Mouse (Mus musculus): ENCODE data around the gene Tex45. TPM values are rescaled to one million over a fixed set of nuclear protein-coding genes. Genes with fewer than 3 reads are reported as not detected.

Gene Tex45
- polyA plus RNA-seq, 1 experiment, result 0.28 TPM

GRCm38 (mm10) chr8:3483546-3483945 is 12.9 kb downstream of the Tex45 start:
- no peak for DNase-seq (ENCODE audit: extremely low spot score in 1 of 2, low spot score in 1 of 2)

GRCm38 (mm10) chr8:3485192-3485591 is 14.5 kb downstream of the Tex45 start:
- no peak for DNase-seq (ENCODE audit: extremely low spot score in 1 of 2, low spot score in 1 of 2)

- peak in 1 of 2 experiments; percentile 59 for DNase-seq (ENCODE audit: extremely low spot score in 1 of 2, low spot score in 1 of 2)
These were observed 22.5 kb downstream of the Tex45 start, which contains the start of gene Zfp358 for GRCm38 (mm10) chr8:3492901-3493844. Gene Zfp358 (plus strand): TSS chr8:3493138.

GRCm38 (mm10) chr8:3493845-3494208 is 23.2 kb downstream of the Tex45 start:
- DNase-seq (ENCODE audit: extremely low spot score in 1 of 2, low spot score in 1 of 2), result no peak

- no peak for DNase-seq (ENCODE audit: extremely low spot score in 1 of 2, low spot score in 1 of 2)
These were observed 25.1 kb downstream of the Tex45 start for GRCm38 (mm10) chr8:3495578-3496427.

- no peak for DNase-seq (ENCODE audit: extremely low spot score in 1 of 2, low spot score in 1 of 2)
These were observed 25.7 kb downstream of the Tex45 start for GRCm38 (mm10) chr8:3496428-3496748.

GRCm38 (mm10) chr8:3498583-3498982 is 27.9 kb downstream of the Tex45 start:
- no peak for DNase-seq (ENCODE audit: extremely low spot score in 1 of 2, low spot score in 1 of 2)

- DNase-seq (ENCODE audit: extremely low spot score in 1 of 2, low spot score in 1 of 2), result peak in 1 of 2 experiments; percentile 30
These were observed 29.1 kb downstream of the Tex45 start for GRCm38 (mm10) chr8:3499751-3500150.

GRCm38 (mm10) chr8:3500235-3501090 is 29.8 kb downstream of the Tex45 start, which contains the start of gene Mcoln1:
Gene Mcoln1 (plus strand): TSS chr8:3500457.
- DNase-seq (ENCODE audit: extremely low spot score in 1 of 2, low spot score in 1 of 2), result peak; percentile 96 to 99

GRCm38 (mm10) chr8:3502217-3502616 is 31.6 kb downstream of the Tex45 start:
- DNase-seq (ENCODE audit: extremely low spot score in 1 of 2, low spot score in 1 of 2), result peak in 1 of 2 experiments; percentile 51

- DNase-seq (ENCODE audit: extremely low spot score in 1 of 2, low spot score in 1 of 2), result no peak
These were observed 37.5 kb downstream of the Tex45 start for GRCm38 (mm10) chr8:3507979-3508754.

GRCm38 (mm10) chr8:3514681-3515247 is 44.1 kb downstream of the Tex45 start:
- DNase-seq (ENCODE audit: extremely low spot score in 1 of 2, low spot score in 1 of 2), result no peak

GRCm38 (mm10) chr8:3515260-3515671 is 44.6 kb downstream of the Tex45 start, which contains the start of gene Pnpla6:
Gene Pnpla6 (plus strand): TSS chr8:3515384.
- peak; percentile 80 to 94 for DNase-seq (ENCODE audit: extremely low spot score in 1 of 2, low spot score in 1 of 2)

- peak in 1 of 2 experiments; percentile 68 for DNase-seq (ENCODE audit: extremely low spot score in 1 of 2, low spot score in 1 of 2)
These were observed 45.2 kb downstream of the Tex45 start for GRCm38 (mm10) chr8:3515771-3516417.

- DNase-seq (ENCODE audit: extremely low spot score in 1 of 2, low spot score in 1 of 2), result peak; percentile 95 to 98
These were observed 45.9 kb downstream of the Tex45 start for GRCm38 (mm10) chr8:3516450-3517116.

- DNase-seq (ENCODE audit: extremely low spot score in 1 of 2, low spot score in 1 of 2), result no peak
These were observed 46.4 kb downstream of the Tex45 start for GRCm38 (mm10) chr8:3517117-3517495.

- no peak for DNase-seq (ENCODE audit: extremely low spot score in 1 of 2, low spot score in 1 of 2)
These were observed 51.5 kb downstream of the Tex45 start for GRCm38 (mm10) chr8:3522007-3522697.

- no peak for DNase-seq (ENCODE audit: extremely low spot score in 1 of 2, low spot score in 1 of 2)
These were observed 60.2 kb downstream of the Tex45 start for GRCm38 (mm10) chr8:3530816-3531215.

Measured in frontal cortex, adult 2 months (tissue).